Mouse (Mus musculus) megakaryocyte, embryonic 14.5 days (primary cell): ENCODE data around the gene Glis2.

Experiments used
- FLI1 ChIP-seq: IDR thresholded peaks from 2 replicates; pipeline ENCODE4 v1.6.1; 2012; ENCODE audit warnings: low read length, inconsistent platforms, mixed read lengths
- GATA1 ChIP-seq: IDR thresholded peaks from 3 replicates; pipeline ENCODE4 v1.6.1; 2012; ENCODE audit warnings: mixed read lengths, low read length, inconsistent platforms, borderline replicate concordance

GRCm38 (mm10) chr16:4576873-4577272, 17.6 kb upstream of the Glis2 start:
- TF ChIP-seq FLI1 (no peak), GATA1 (no peak)
